Mouse (Mus musculus) thymus, adult 2 months (tissue): ENCODE data around the gene Lysmd2.

Source experiments
- CTCF ChIP-seq: fragments of 200-500 bp; IDR thresholded peaks from 2 replicates; pipeline ENCODE4 v1.5.1; 2012; ENCODE audit warnings: mild to moderate bottlenecking, control low read depth, low read length, moderate library complexity, borderline replicate concordance; ENCODE audit not compliant: control insufficient read depth, poor library complexity, insufficient read depth; ENCODE audit errors: extremely low read depth
- POLR2A ChIP-seq: fragments of 200-500 bp; IDR thresholded peaks from 2 replicates; pipeline ENCODE4 v1.6.1; 2012; ENCODE audit warnings: mild to moderate bottlenecking, low read length, control low read depth, moderate library complexity; ENCODE audit not compliant: control insufficient read depth, poor library complexity, insufficient read depth; ENCODE audit errors: extremely low read depth

GRCm38 (mm10) chr9:75624983-75625555, 472 bp upstream of the Lysmd2 start:
- TF ChIP-seq POLR2A (no peak), CTCF (no peak)
